Mouse (Mus musculus): ENCODE measurements around the gene Pde6g. TPM values are rescaled to one million over a fixed set of nuclear protein-coding genes. Genes with fewer than 3 reads are reported as not detected.
A peak's percentile ranks its signal among the peaks of the same experiment; 100 is the strongest.

Pde6g gene
- polyA plus RNA-seq, 1 experiment from 2014 or later = 0.41 TPM

- H3K9me3 ChIP-seq = no peaks in the 10 kb centered on the region
- no peaks in the 10 kb centered on the region for H3K27me3 ChIP-seq (ENCODE audit: poor library complexity, severe bottlenecking)
- WGBS = 0% methylated on average over 35 of the region's 35 CpGs
- peak within 1 kb of the TSS; percentile 98 for H3K4me3 ChIP-seq
- H3K27ac ChIP-seq = peak within 1 kb of the TSS; percentile 92
- H3K36me3 ChIP-seq (replicated peaks) = peaks cover 67% of the 10 kb centered on the region
- peak; percentile 90 for DNase-seq (ENCODE audit: extremely low spot score, low spot score)
- peaks cover 55% of the 10 kb centered on the region for H3K4me1 ChIP-seq
Measured at GRCm38 (mm10) chr11:120491317-120492023, 38.2 kb upstream of the Pde6g start, which contains the start of gene Slc25a10. Slc25a10 (plus strand) TSS chr11:120491840.

DNA sequence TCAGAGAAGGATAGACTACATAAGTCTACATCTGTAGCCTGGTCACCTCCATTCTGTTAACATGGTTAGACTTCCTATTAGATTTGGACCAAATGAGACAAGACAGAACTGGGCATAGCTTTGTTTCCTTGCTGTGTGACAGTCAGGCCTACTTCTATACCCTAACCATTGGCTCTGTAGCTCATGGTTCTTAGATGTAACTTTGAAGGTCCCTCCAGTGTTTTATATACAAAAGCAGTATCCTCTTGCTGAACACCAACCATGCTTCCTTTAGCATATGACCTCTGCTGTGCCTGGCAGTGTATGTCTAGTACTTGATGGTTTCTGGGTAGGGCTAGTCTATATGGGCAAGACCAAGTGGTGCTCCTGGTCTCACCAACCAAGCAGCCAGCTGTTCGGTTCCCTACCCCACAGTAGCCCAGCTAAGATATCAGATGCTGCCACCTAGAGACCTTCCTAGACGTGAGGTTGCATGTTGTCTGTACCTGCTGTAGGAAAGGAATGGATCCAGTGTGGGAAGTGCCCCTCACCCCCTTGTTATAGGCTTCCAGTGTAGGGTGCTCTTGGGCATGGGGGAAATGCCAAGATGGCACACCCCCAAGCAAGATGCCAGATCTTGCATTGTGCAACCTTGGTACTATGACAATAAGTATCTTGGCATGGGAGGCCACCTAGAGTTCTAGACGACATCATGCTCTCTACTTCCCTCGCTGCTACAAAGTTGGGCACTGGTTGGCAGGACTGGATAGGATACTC lies 37.2 kb upstream of the Pde6g start:
- Histone ChIP-seq H3K4me1 (peaks cover 65% of the 10 kb centered on the region), H3K27me3 (ENCODE audit: poor library complexity, severe bottlenecking) (no peaks in the 10 kb centered on the region), H3K27ac (peak overlapping the region; percentile 92), H3K4me3 (peak overlapping the region; percentile 98), H3K9me3 (no peaks in the 10 kb centered on the region), H3K36me3 (replicated peaks) (peaks cover 67% of the 10 kb centered on the region)
- 41% methylated on average over 4 of the region's 4 CpGs for WGBS
- no peak for DNase-seq (ENCODE audit: extremely low spot score, low spot score)

GRCm38 (mm10) chr11:120489054-120489761 lies 35.9 kb upstream of the Pde6g start:
- H3K36me3 ChIP-seq (replicated peaks) = peaks cover 54% of the 10 kb centered on the region
- no peaks in the 10 kb centered on the region for H3K9me3 ChIP-seq
- H3K4me1 ChIP-seq = peaks cover 69% of the 10 kb centered on the region
- H3K27me3 ChIP-seq (ENCODE audit: poor library complexity, severe bottlenecking) = no peaks in the 10 kb centered on the region
- WGBS = 65% methylated on average over 4 of the region's 4 CpGs
- peak overlapping the region; percentile 21 for H3K4me3 ChIP-seq
- peak; percentile 67 for DNase-seq (ENCODE audit: extremely low spot score, low spot score)
- peak overlapping the region; percentile 22; the same call in 1 of the 2 replicates for H3K27ac ChIP-seq

- H3K4me3 ChIP-seq = 0 out of 2 replicates have a peak overlapping the region, but pooled peaks have one; percentile 21
- no peak overlapping the region for H3K27ac ChIP-seq
- 83% methylated on average over 4 of the region's 4 CpGs for WGBS
- H3K4me1 ChIP-seq = peaks cover 69% of the 10 kb centered on the region
- H3K36me3 ChIP-seq (replicated peaks) = peaks cover 54% of the 10 kb centered on the region
- no peaks in the 10 kb centered on the region for H3K9me3 ChIP-seq
- DNase-seq (ENCODE audit: extremely low spot score, low spot score) = no peak
- no peaks in the 10 kb centered on the region for H3K27me3 ChIP-seq (ENCODE audit: poor library complexity, severe bottlenecking)
Measured at GRCm38 (mm10) chr11:120488516-120488915, 35.2 kb upstream of the Pde6g start.

DNA sequence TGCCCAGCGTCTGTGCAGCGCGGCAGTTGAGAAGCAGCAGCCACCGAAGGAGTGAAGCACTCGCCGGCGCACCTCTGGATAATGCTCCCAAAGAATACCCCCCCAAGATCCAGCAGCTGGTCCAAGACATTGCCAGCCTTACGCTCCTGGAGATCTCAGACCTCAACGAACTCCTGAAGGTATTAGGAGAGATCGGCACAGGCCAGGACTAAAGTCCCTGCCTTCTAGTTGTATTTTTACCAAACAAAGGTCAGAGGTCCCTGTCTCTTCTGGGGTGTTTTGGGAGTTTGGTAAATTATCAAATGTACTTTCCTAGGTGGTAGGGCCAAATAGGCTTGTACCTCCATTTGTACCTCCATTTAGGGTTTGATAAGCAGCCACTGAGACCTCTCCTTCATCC lies 32.0 kb upstream of the Pde6g start:
- peaks cover 85% of the 10 kb centered on the region for H3K36me3 ChIP-seq (replicated peaks)
- WGBS = 12% methylated on average over 10 of the region's 10 CpGs
- H3K4me1 ChIP-seq = peaks cover 40% of the 10 kb centered on the region
- no peaks in the 10 kb centered on the region for H3K27me3 ChIP-seq (ENCODE audit: poor library complexity, severe bottlenecking)
- peak overlapping the region; percentile 99 for H3K4me3 ChIP-seq
- H3K9me3 ChIP-seq = no peaks in the 10 kb centered on the region
- DNase-seq (ENCODE audit: extremely low spot score, low spot score) = no peak
- H3K27ac ChIP-seq = peak overlapping the region; percentile 97

- Histone ChIP-seq H3K9me3 (no peaks in the 10 kb centered on the region), H3K27ac (peak within 1 kb of the TSS; percentile 97), H3K36me3 (replicated peaks) (peaks cover 85% of the 10 kb centered on the region), H3K4me1 (peaks cover 32% of the 10 kb centered on the region), H3K4me3 (peak within 1 kb of the TSS; percentile 99), H3K27me3 (ENCODE audit: poor library complexity, severe bottlenecking) (no peaks in the 10 kb centered on the region)
- 1% methylated on average over 60 of the region's 60 CpGs for WGBS
- DNase-seq (ENCODE audit: extremely low spot score, low spot score) = peak; percentile 91
Measured at GRCm38 (mm10) chr11:120484265-120484981, 31.1 kb upstream of the Pde6g start, which contains the start of gene Mrpl12. Mrpl12 (plus strand) TSS chr11:120484613.

- DNase-seq (ENCODE audit: extremely low spot score, low spot score) = no peak
- peak overlapping the region; percentile 99 for H3K4me3 ChIP-seq
- H3K27ac ChIP-seq = peak overlapping the region; percentile 97
- peaks cover 85% of the 10 kb centered on the region for H3K36me3 ChIP-seq (replicated peaks)
- H3K9me3 ChIP-seq = no peaks in the 10 kb centered on the region
- H3K4me1 ChIP-seq = peaks cover 28% of the 10 kb centered on the region
- WGBS = 91% methylated on average over 7 of the region's 7 CpGs
- no peaks in the 10 kb centered on the region for H3K27me3 ChIP-seq (ENCODE audit: poor library complexity, severe bottlenecking)
Measured at GRCm38 (mm10) chr11:120483448-120483934, 30.2 kb upstream of the Pde6g start.

GRCm38 (mm10) chr11:120472052-120472451 lies 18.8 kb upstream of the Pde6g start:
- Histone ChIP-seq H3K4me1 (peaks cover 11% of the 10 kb centered on the region), H3K9me3 (no peaks in the 10 kb centered on the region), H3K27ac (no peak overlapping the region), H3K27me3 (ENCODE audit: poor library complexity, severe bottlenecking) (no peaks in the 10 kb centered on the region), H3K4me3 (no peak overlapping the region), H3K36me3 (replicated peaks) (peaks cover 80% of the 10 kb centered on the region)
- no peak for DNase-seq (ENCODE audit: extremely low spot score, low spot score)
- WGBS = 94% methylated on average over 6 of the region's 6 CpGs

DNA sequence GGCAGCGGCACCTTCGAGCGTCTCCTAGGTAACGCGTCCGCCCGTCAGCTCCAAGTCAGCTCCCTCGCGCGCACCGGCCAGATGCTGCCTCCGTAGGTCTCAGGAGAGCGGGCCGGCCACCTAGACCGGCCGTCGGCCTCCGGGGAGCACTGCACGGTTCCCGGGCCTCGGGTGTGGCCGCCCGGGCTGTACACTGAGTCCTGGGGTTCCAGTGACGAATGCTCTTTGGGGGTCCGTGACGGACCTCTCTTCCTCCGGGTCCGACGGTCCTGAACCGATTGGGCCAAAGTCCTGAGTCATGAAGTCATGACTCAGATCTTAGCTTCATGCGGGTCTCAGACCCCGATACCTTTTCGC lies 14.4 kb upstream of the Pde6g start:
- DNase-seq (ENCODE audit: extremely low spot score, low spot score) = no peak

DNA sequence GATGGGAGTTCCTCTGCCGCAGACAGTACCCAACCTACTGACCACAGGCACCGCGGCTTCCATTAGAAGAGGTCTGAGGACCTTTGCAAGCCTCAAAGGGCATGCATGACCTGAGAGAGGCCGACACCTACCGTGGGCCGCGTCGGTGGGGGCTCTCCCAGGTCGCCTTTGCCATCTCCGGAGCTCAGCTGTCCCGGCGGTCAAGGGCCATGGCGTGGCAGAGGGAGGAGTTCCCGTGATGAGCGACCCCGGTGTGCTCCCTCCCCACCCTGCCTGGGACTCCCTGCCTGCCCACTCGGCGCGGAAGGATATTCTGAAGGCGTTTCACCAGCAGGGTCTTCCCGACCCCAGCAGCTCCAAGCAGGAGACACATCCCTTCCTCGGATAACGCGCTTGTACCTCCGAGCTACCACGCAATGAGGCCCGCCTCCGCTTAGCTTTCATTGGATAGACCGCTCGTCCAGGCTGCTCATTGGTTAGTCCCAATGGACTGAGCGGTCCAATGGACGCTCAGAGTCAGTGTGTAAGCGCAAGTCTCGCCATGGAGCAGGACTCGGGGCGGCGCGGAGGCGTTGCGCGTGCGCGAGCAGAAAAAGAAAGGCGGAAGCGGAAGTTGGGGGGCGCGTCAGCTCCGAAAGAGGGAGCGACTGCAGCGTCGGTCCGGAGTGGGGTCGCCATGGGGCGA lies 13.9 kb upstream of the Pde6g start, which contains the start of gene Arl16:
TSS of gene Arl16 (minus strand) at position 557 of the 685 bp plus-strand sequence.
- H3K36me3 ChIP-seq (replicated peaks) = peaks cover 69% of the 10 kb centered on the region
- H3K4me1 ChIP-seq = peaks cover 27% of the 10 kb centered on the region
- peak within 1 kb of the TSS; percentile 68 for H3K4me3 ChIP-seq
- DNase-seq (ENCODE audit: extremely low spot score, low spot score) = peak; percentile 99
- no peaks in the 10 kb centered on the region for H3K9me3 ChIP-seq
- H3K27me3 ChIP-seq (ENCODE audit: poor library complexity, severe bottlenecking) = no peaks in the 10 kb centered on the region
- peak within 1 kb of the TSS; percentile 89 for H3K27ac ChIP-seq
- WGBS = under 1% methylated on average over 54 of the region's 54 CpGs

More for the DNA sequence above, 14.4 kb upstream of the Pde6g start:
- Histone ChIP-seq H3K4me1 (peaks cover 27% of the 10 kb centered on the region), H3K4me3 (peak overlapping the region; percentile 68), H3K27me3 (ENCODE audit: poor library complexity, severe bottlenecking) (no peaks in the 10 kb centered on the region), H3K36me3 (replicated peaks) (peaks cover 69% of the 10 kb centered on the region), H3K9me3 (no peaks in the 10 kb centered on the region), H3K27ac (peak overlapping the region; percentile 89)
- under 1% methylated on average over 33 of the region's 33 CpGs for WGBS

DNA sequence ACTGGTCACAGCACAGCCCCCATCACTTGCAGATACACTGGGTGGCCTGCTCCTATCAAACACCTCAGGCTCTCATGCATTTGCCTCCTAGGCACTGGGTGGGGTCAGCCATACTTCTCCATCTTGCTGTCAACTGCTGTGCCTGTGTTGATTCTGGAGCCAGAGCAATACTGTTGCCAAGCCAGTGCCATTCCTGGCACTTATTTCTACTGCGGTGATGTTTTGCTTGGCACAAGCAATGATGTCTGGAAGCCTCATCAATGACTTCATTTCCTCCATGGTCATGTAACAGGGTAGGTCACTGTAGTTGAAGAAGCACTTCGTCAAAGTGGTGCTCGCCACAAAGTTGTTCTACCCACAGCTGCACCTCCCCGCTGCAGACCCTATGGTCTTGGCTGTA lies 12.2 kb upstream of the Pde6g start:
- 95% methylated on average over 4 of the region's 4 CpGs for WGBS
- H3K4me3 ChIP-seq = peak overlapping the region; percentile 68
- peaks cover 69% of the 10 kb centered on the region for H3K36me3 ChIP-seq (replicated peaks)
- no peak overlapping the region for H3K27ac ChIP-seq
- H3K4me1 ChIP-seq = peaks cover 27% of the 10 kb centered on the region
- no peaks in the 10 kb centered on the region for H3K27me3 ChIP-seq (ENCODE audit: poor library complexity, severe bottlenecking)
- no peaks in the 10 kb centered on the region for H3K9me3 ChIP-seq
- DNase-seq (ENCODE audit: extremely low spot score, low spot score) = no peak
